Mouse (Mus musculus): ENCODE measurements around the gene Gm20824.
"Not testable (repeated sequence)": the region's sequence is repeated elsewhere in the genome, so short reads cannot be mapped to it uniquely, and the experiment has no call there.

The Gm20824 gene

GRCm38 (mm10) chrY:8257607-8258006, at the start of gene Gm20824:
TSS of gene Gm20824 (plus strand) at chrY:8257907.
- not testable (repeated sequence) for ATAC-seq (ENCODE audit: insufficient number of reproducible peaks, low FRiP score, low TSS enrichment)

All from cerebellum, adult (tissue).